Mouse (Mus musculus) stomach, embryonic 16.5 days (tissue): ENCODE measurements around the gene Gga2. TPM values are rescaled to one million over a fixed set of nuclear protein-coding genes. Genes with fewer than 3 reads are reported as not detected.

Experiments
- ATAC-seq: fragments of 200-750 bp; cut with Nextera tagmentation; 2 replicates; pipeline ENCODE4 v1.8.0; 2017; ENCODE audit warnings: moderate number of reproducible peaks, moderate TSS enrichment; ENCODE audit not compliant: insufficient read depth, low FRiP score
- H3K27ac ChIP-seq: fragments of 300-500 bp; sonication (generic); 2 replicates; pipeline ENCODE4 v1.5.1; 2014; ENCODE audit warnings: low read length
- H3K27me3 ChIP-seq: fragments of 300-500 bp; sonication (generic); 2 replicates; pipeline ENCODE4 v1.6.1; 2014; ENCODE audit warnings: low read length, control low read depth, mixed read lengths; ENCODE audit not compliant: control insufficient read depth, insufficient read depth
- H3K36me3 ChIP-seq: fragments of 300-500 bp; sonication (generic); 2 replicates; pipeline ENCODE4 v1.6.1; 2014; ENCODE audit warnings: low read length; ENCODE audit not compliant: control insufficient read depth, insufficient read depth
- H3K4me1 ChIP-seq: fragments of 300-500 bp; sonication (generic); 2 replicates; pipeline ENCODE4 v1.6.1; 2014; ENCODE audit warnings: low read length, control low read depth, mixed read lengths; ENCODE audit not compliant: control insufficient read depth, insufficient read depth
- H3K4me2 ChIP-seq: fragments of 300-500 bp; sonication (generic); 2 replicates; pipeline ENCODE4 v1.6.1; 2014; ENCODE audit warnings: low read depth, low read length, mixed read lengths
- H3K4me3 ChIP-seq: fragments of 300-500 bp; sonication (generic); replicated peaks from 2 replicates; pipeline ENCODE4 v1.5.1; 2014; ENCODE audit warnings: mild to moderate bottlenecking, low read length
- H3K9ac ChIP-seq: fragments of 300-500 bp; sonication (generic); 2 replicates; pipeline ENCODE4 v1.6.1; 2014; ENCODE audit warnings: low read length
- H3K9me3 ChIP-seq: fragments of 300-500 bp; sonication (generic); replicated peaks from 2 replicates; pipeline ENCODE4 v1.6.1; 2016; ENCODE audit warnings: low read length, control low read depth; ENCODE audit not compliant: control insufficient read depth
- WGBS: fragments of 180-500 bp; shearing (Covaris S2); extraction: QIAGEN DNeasy Blood & Tissue Kit; methylation state at CpG from one replicate; pipeline ENCODE4 v1.1.7; 2014; 5-methylcytosine and 5-hydroxymethylcytosine counted together
- polyA plus RNA-seq: library from polyadenylated mRNA; unstranded; fragments of >200 nt; fragmentation: Nextera tagmentation; extraction: Ambion mirVana; gene quantifications from 2 replicates; pipeline ENCODE4 v1.2.1, GENCODE M21; 2015

Gene Gga2
- polyA plus RNA-seq, 1 experiment from 2014 or later, result 83.5 TPM

- Histone ChIP-seq H3K36me3 (peaks cover 6% of the 10 kb centered on the region; the same call in 1 of the 2 replicates), H3K4me1 (no peaks in the 10 kb centered on the region), H3K4me2 (no peak overlapping the region), H3K9ac (no peak overlapping the region), H3K4me3 (no peak overlapping the region), H3K9me3 (no peaks in the 10 kb centered on the region), H3K27me3 (no peaks in the 10 kb centered on the region), H3K27ac (no peak overlapping the region)
- no peak for ATAC-seq
- 77% methylated on average over 11 of the region's 11 CpGs for WGBS
Measured at GRCm38 (mm10) chr7:121954891-121955669, 65.9 kb downstream of the Gga2 start.

- Histone ChIP-seq H3K9me3 (0 out of 2 replicates have a peak, but pooled peaks cover 2% of the 10 kb centered on the region), H3K4me3 (no peak overlapping the region), H3K4me1 (no peaks in the 10 kb centered on the region), H3K36me3 (0 out of 2 replicates have a peak, but pooled peaks cover 4% of the 10 kb centered on the region), H3K27me3 (no peaks in the 10 kb centered on the region), H3K4me2 (no peak overlapping the region), H3K27ac (no peak overlapping the region), H3K9ac (no peak overlapping the region)
- WGBS, result 61% methylated on average over 4 of the region's 4 CpGs
- no peak for ATAC-seq
Measured at GRCm38 (mm10) chr7:121947513-121947912, 73.5 kb downstream of the Gga2 start.

- Histone ChIP-seq H3K27me3 (no peaks in the 10 kb centered on the region), H3K36me3 (0 out of 2 replicates have a peak, but pooled peaks cover 5% of the 10 kb centered on the region), H3K4me2 (no peak overlapping the region), H3K27ac (no peak overlapping the region), H3K4me1 (no peaks in the 10 kb centered on the region), H3K4me3 (no peak overlapping the region), H3K9me3 (0 out of 2 replicates have a peak, but pooled peaks cover 2% of the 10 kb centered on the region), H3K9ac (no peak overlapping the region)
- WGBS, result 82% methylated on average over 5 of the region's 5 CpGs
- no peak for ATAC-seq
Measured at GRCm38 (mm10) chr7:121946196-121946595, 74.8 kb downstream of the Gga2 start.

- 90% methylated on average over 2 of the region's 2 CpGs for WGBS
- Histone ChIP-seq H3K4me3 (no peak overlapping the region), H3K27me3 (no peaks in the 10 kb centered on the region), H3K4me2 (no peak overlapping the region), H3K4me1 (no peaks in the 10 kb centered on the region), H3K36me3 (0 out of 2 replicates have a peak, but pooled peaks cover 5% of the 10 kb centered on the region), H3K27ac (no peak overlapping the region), H3K9me3 (0 out of 2 replicates have a peak, but pooled peaks cover 2% of the 10 kb centered on the region), H3K9ac (no peak overlapping the region)
- ATAC-seq, result no peak
Measured at GRCm38 (mm10) chr7:121942371-121942770, 78.7 kb downstream of the Gga2 start.

GRCm38 (mm10) chr7:121941640-121942039 lies 79.4 kb downstream of the Gga2 start:
- H3K9ac ChIP-seq, result no peak overlapping the region
- no peaks in the 10 kb centered on the region for H3K4me1 ChIP-seq
- no peak for ATAC-seq
- 62% methylated on average over 3 of the region's 3 CpGs for WGBS
- H3K4me3 ChIP-seq, result no peak overlapping the region
- H3K36me3 ChIP-seq, result 0 out of 2 replicates have a peak, but pooled peaks cover 5% of the 10 kb centered on the region
- H3K4me2 ChIP-seq, result no peak overlapping the region
- H3K27ac ChIP-seq, result no peak overlapping the region
- no peaks in the 10 kb centered on the region for H3K27me3 ChIP-seq
- 0 out of 2 replicates have a peak, but pooled peaks cover 2% of the 10 kb centered on the region for H3K9me3 ChIP-seq

GRCm38 (mm10) chr7:121941016-121941415 lies 80.0 kb downstream of the Gga2 start:
- 0 out of 2 replicates have a peak, but pooled peaks cover 5% of the 10 kb centered on the region for H3K36me3 ChIP-seq
- H3K27ac ChIP-seq, result no peak overlapping the region
- H3K4me3 ChIP-seq, result no peak overlapping the region
- H3K4me2 ChIP-seq, result no peak overlapping the region
- no peaks in the 10 kb centered on the region for H3K27me3 ChIP-seq
- no peak overlapping the region for H3K9ac ChIP-seq
- H3K9me3 ChIP-seq, result 0 out of 2 replicates have a peak, but pooled peaks cover 2% of the 10 kb centered on the region
- ATAC-seq, result no peak
- WGBS, result 82% methylated on average over 3 of the region's 3 CpGs
- peaks cover 5% of the 10 kb centered on the region for H3K4me1 ChIP-seq

GRCm38 (mm10) chr7:121939729-121940128 lies 81.3 kb downstream of the Gga2 start:
- H3K4me3 ChIP-seq, result no peak overlapping the region
- H3K4me2 ChIP-seq, result no peak overlapping the region
- H3K9me3 ChIP-seq, result 0 out of 2 replicates have a peak, but pooled peaks cover 2% of the 10 kb centered on the region
- H3K4me1 ChIP-seq, result peaks cover 10% of the 10 kb centered on the region
- H3K9ac ChIP-seq, result no peak overlapping the region
- H3K27me3 ChIP-seq, result no peaks in the 10 kb centered on the region
- ATAC-seq, result peak; percentile 43; the same call in 1 of the 2 replicates
- H3K36me3 ChIP-seq, result 0 out of 2 replicates have a peak, but pooled peaks cover 5% of the 10 kb centered on the region
- H3K27ac ChIP-seq, result no peak overlapping the region
- 37% methylated on average over 4 of the region's 4 CpGs for WGBS

GRCm38 (mm10) chr7:121939244-121939643 lies 81.8 kb downstream of the Gga2 start:
- Histone ChIP-seq H3K36me3 (0 out of 2 replicates have a peak, but pooled peaks cover 5% of the 10 kb centered on the region), H3K9ac (no peak overlapping the region), H3K4me3 (no peak overlapping the region), H3K9me3 (0 out of 2 replicates have a peak, but pooled peaks cover 2% of the 10 kb centered on the region), H3K4me2 (no peak overlapping the region), H3K4me1 (peaks cover 10% of the 10 kb centered on the region), H3K27ac (no peak overlapping the region), H3K27me3 (no peaks in the 10 kb centered on the region)
- ATAC-seq, result no peak
- 73% methylated on average over 6 of the region's 6 CpGs for WGBS
